Mouse (Mus musculus) brain, adult 2 months (tissue): ENCODE results near the gene Cd300ld4.
"Not testable (repeated sequence)": the region's sequence is repeated elsewhere in the genome, so short reads cannot be mapped to it uniquely, and the experiment has no call there.

Experiments used
- DNase-seq: peaks from one replicate; pipeline ENCODE4 v3.0.0; 2011; ENCODE audit warnings: low read depth, low spot score

Gene Cd300ld4

DNA sequence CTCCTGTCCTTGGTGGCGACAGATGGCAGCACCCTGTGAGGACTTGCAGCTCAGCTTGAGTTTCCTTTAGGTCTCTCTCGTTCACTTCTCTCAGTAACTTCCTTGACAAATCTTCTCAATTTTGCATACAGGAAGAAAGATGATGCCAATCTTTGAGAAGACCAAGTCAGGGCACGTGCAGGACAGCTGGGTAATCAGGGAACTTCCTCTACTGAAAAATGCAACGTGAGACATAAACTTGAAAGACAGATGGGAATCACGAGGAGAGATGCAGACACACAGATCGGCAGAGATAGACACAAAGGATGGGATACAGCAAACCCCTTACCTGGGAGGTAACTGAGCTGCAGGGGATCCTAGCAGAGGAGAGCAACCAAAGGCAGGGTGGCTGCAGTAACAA lies at the start of gene Cd300ld4:
TSS of gene Cd300ld4 (minus strand) at position 101 of the 400 bp plus-strand sequence.
- not testable (repeated sequence) for DNase-seq

DNA sequence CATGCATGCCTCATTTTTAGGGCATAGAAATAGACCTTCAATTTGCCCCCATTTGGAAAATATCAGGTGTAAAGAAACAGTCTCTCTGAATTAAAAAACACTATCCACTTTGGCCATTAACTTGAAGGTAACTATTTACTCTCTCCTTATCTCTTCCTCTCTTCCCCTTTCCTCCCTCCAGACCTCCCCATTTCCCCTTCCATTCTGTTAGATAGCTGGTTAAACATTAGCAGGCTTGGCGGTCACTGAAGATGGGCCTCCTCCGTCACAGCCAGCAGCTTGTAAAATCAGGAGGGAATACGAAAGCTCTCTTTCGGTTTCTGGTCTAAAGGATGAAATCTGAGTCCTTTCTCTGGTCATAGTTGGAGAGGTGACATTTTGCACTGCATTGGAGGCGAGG lies 49.0 kb upstream of the Cd300ld4 start:
- DNase-seq = no peak

DNA sequence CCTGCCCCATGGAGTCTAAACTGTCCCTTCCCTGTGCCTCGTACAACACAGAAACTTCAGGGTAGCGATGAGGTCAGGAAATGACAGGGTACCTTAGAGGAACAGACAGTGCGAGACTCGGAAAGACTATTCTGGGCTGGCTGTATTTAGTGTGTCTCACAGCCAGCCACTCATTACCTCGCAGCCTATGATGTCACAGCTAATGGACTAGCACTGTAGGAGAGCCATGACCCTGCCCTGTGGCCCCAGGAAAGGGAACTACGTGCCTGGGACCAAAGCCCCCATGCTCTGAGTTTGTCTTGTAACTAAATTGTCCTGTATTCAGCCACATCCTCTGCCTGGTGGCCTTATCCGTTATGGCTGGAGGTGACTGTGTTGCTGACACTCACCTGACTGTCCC lies 48.6 kb upstream of the Cd300ld4 start:
- no peak for DNase-seq

DNA sequence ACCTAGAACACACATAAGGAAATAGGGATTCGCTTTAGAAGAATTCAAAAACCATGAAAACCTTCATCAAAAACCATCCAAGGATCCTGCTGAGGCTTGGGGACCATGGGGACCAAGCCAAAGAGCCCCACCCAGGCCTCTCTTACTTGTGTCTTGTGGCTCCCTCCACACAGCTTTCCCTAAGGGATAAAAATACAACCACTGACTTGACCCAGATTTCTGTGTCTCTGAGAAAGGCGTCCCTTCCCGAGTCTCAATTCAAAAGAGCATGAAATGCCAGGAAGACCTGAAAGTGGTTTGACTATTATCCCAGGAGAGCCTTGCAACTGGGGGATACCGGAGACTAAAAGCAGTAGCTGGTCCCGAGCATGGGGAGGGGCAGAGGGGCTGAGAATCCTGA lies 46.2 kb upstream of the Cd300ld4 start:
- DNase-seq = peak; percentile 37

DNA sequence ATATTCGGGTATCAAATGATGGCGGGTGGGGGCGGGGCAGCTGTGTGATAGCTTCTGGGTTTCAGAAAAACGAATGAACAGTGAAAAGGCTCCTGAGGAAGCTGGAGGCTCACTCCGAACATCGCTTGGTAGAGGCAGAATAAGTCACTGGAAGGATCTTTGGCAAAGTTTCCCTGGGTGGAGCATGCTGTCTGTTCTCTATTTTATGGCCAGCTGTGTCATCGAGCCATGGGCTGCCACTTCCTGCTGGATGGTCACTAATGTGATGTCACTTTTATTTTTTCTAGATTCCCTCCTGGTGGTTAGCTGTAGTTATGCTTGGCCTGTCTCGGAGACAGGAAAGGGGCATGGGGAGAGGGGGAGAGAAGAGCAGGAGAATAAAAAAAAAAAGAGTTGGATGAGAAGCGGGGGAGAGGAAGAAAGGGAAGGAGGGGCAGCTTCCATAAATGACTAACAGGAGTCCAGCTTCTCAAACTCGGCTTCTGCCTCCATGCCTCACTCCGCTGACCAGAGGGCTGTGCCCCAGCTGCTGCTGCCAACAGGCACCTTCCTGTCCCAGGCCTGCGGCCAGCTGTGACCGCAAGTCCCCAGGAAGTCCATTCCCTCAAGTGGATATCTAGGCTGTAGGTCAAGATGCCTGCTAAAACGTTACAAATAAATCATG lies 45.0 kb upstream of the Cd300ld4 start:
- DNase-seq = peak; percentile 72

DNA sequence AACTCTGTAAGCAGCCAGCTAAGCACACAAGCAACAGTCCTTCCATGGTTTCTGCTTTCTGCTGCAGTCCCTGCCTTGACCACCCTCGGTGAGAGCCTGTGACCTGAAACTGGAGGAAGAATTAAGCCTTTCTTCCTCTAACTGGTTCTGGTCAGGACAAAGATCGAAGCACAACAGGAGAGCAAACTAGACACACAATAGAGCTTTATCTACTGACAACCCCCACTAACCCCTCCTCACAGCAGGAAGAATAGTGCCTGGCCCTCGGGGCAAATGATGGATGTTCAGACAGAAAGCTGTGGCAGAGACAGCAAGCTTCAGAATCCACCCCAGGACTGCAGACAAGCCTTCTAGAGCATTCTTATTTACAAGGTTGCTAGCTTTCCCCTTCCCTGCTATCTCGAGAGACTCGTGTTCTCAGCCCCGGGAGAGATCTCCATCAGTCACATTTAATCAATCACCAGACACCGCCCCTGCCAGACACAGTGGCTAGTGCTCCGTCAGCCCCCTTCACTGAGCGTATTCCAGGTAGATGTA lies 44.3 kb upstream of the Cd300ld4 start:
- DNase-seq = peak; percentile 66

DNA sequence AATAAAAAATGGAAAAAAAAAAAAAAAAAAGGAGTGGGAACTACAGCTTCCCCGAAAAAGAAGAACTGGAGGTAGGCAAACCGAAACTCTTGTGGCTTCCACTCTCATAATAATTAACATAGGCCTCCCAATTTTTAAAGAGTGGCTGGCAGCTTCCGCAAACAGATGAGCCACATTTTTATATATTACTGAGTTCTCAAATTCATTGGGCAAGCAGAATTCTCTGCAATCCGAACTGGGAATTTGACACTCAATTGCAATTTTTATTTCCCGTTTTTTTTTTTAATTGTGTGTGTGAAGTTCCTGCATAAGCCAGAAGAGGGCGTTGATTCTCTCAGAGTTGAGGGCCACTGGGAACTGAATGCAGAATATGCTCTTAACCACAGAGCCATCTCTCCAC lies 40.0 kb upstream of the Cd300ld4 start:
- DNase-seq = no peak

DNA sequence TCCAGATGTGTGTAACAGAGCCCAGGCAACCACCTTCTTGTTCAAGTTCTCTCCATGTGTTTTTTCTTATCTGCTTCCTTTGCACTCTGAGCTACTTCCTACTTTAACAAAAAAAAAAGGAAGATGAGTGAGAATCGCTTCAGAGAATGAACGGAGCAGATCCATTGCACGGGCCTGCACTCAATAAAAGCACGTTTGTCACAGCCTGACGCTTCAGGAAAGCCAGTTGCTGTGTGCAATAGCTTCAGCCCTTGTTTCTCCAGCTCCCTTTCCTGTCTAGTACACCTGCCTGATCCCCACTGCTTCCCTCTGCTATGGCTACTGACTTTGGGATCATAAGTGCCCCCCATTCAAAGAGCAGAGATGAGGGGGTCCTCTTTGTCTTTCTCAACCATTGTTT lies 35.3 kb upstream of the Cd300ld4 start, which contains the start of gene Cd300e:
TSS of gene Cd300e (minus strand) at position 101 of the 400 bp plus-strand sequence.
- DNase-seq = no peak

DNA sequence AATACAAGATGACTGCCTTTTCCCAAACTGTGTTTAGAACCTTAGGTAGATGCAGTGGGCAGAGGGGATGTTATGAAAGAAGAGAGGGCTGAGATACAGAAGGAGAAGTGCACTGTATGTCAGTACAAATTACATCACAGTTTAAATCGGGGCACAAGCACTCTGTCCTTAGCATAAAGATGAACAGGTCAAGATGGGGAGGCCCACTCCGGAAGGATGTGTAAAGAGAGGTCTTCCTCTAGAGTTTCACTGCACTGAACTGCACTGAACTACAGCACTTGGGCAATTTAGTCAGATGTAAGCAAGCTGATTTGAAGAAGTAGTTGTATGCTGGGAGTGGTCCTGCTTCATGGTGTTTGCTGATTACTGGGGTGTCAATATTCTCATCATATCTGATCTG lies 33.0 kb upstream of the Cd300ld4 start:
- no peak for DNase-seq

DNA sequence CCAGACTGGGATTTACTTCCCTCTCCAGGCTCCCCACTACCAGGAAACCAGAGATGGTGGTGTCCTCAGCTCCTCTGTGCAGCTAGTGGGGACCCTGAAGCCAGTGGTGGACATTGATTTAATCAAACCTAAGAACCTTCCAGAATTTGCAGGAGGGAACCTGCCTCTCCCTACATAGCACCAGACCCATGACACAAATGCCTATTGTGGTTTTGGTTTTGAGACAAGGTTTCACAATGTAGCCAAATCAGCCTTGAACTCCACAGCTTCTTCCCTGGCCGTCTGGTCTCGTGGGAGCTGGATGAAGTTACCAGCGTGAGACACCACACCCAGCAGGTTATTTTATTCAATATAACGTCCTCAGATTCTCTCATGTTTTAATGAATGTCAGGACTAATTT lies 31.9 kb upstream of the Cd300ld4 start:
- no peak for DNase-seq

DNA sequence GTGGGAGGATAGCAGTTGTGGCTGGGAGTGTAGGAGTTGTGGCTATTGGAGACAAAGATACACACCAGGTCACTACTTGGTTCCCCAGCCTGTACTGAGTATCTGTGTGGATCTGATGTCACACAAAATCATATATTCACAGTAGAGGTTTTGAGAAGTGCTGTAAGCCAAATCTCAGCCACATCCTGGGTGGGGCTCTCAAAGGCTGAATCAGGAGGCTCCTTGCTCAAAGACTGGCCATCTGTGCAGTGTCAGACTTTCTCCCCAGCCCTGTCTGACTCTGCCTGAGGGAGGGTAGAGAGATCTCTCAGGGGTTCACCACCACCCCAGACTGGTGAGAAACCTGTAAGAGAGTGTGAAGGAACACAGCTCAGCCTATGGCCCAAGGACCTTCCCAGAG lies 27.7 kb upstream of the Cd300ld4 start:
- DNase-seq = no peak

DNA sequence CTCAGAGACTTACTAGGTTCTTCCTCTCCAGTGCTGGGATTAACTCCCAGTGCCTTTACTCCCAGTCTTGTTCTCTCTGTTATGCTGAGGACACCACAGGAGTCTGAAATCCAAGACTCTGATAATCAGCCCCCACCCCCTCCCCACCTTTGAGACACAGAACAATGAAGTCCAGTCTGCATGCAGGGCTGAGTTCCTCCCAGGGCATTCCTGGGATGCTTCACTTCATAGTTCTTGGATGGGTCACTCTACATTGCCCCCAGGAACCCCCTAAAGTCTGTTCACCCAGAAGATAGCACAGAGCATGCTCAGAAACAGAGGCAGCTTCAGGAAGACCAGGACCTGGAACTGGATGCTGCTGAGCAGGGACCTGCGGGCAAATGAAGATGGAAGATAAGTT lies 26.2 kb upstream of the Cd300ld4 start:
- no peak for DNase-seq

DNA sequence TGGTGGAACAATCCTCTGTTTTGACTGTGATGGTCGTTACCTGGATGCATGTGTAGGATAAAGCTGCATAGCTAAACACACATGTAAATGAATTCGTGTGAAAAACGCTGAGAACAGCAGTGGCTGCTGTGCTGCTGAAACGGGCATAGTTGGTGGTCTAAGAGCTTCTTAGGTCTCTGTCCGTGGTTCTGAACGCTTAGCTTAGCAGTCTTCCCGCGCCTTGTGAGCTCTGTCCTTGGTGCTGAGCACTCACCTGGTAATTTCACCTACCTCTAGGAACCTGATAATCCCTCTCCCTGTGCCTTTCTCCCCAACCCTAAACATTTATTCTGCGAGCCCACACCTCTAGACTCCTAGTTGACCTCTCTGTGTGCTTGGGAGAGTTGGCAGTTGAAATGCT lies 25.4 kb upstream of the Cd300ld4 start:
- DNase-seq = no peak

DNA sequence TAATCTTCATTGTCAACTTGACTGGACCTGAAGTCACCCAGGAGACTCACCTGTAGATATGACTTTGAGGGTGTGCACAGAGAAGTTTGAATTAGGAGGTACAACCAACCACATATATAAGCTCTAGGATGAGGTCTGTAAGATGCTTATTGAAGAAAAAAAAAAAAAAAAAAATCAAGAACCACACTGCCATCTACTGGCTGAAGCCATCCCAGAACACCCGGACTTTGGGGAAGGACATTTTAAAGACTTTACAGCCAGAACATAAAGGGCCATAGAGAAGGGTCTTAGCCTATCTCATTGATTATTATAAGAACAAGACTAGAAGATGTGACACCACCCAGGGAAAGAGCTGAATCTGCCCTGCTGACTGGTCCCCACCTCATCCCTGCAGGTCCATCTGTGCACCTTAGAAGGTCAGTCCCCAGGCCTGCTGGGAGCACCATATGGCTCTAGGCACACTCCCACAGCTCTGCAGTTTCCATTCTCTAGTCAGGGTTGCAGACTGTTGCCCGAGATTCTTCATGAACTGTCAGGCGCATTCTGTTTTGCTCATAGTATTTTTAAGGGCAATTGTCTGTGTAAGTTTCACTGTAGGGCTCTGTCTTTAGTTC lies 22.6 kb upstream of the Cd300ld4 start:
- peak; percentile 98 for DNase-seq

DNA sequence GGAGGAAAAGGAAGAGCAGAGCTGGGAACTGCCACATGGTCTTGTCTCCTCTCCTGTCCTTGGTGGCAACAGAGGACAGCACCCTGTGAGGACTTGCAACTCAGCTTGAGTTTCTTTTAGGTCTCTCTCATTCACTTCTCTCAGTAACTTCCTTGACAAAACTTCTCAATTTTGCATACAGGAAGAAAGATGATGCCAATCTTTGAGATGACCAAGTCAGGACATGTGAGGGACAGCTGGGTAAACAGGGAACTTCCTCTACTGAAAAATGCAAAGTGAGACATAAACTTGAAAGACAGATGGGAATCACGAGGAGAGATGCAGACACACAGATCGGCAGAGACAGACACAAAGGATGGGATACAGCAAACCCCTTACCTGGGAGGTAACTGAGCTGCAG lies 21.4 kb upstream of the Cd300ld4 start, which contains the start of gene Cd300ld3:
TSS of gene Cd300ld3 (minus strand) at position 151 of the 400 bp plus-strand sequence.
- no peak for DNase-seq

DNA sequence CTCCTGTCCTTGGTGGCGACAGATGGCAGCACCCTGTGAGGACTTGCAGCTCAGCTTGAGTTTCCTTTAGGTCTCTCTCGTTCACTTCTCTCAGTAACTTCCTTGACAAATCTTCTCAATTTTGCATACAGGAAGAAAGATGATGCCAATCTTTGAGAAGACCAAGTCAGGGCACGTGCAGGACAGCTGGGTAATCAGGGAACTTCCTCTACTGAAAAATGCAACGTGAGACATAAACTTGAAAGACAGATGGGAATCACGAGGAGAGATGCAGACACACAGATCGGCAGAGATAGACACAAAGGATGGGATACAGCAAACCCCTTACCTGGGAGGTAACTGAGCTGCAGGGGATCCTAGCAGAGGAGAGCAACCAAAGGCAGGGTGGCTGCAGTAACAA lies 10.9 kb upstream of the Cd300ld4 start, which contains the start of gene Cd300ld5:
TSS of gene Cd300ld5 (minus strand) at position 101 of the 400 bp plus-strand sequence.
- DNase-seq = not testable (repeated sequence)

DNA sequence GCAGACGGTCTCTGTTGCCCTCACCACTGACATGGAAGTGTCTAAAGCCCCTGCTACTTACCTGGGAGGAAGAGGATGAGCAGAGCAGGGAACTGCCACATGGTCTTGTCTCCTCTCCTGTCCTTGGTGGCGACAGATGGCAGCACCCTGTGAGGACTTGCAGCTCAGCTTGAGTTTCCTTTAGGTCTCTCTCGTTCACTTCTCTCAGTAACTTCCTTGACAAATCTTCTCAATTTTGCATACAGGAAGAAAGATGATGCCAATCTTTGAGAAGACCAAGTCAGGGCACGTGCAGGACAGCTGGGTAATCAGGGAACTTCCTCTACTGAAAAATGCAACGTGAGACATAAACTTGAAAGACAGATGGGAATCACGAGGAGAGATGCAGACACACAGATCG lies 10.7 kb downstream of the Cd300ld4 start, which contains the start of gene Cd300ld2:
TSS of gene Cd300ld2 (minus strand) at position 101 of the 400 bp plus-strand sequence.
- DNase-seq = not testable (repeated sequence)

DNA sequence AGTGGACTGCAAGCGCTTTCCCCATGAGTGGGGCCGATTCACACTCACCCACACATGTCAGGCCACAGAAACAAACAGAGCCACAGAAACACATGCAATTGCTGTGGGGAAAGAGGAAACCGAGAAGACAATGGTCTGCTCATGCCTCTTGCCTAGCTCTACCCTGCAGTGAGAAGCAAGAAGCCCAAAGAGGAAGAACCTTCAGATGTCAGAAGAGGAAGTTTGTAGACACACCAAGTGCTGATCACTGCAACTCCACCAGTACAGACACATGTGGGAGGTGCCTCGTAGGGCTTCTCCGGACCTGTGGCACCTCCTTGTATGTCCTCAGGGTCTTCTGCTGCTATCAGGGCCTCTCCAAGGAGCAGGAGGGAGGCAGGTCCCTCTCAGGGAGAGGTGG lies 22.7 kb downstream of the Cd300ld4 start:
- peak; percentile 13 for DNase-seq

DNA sequence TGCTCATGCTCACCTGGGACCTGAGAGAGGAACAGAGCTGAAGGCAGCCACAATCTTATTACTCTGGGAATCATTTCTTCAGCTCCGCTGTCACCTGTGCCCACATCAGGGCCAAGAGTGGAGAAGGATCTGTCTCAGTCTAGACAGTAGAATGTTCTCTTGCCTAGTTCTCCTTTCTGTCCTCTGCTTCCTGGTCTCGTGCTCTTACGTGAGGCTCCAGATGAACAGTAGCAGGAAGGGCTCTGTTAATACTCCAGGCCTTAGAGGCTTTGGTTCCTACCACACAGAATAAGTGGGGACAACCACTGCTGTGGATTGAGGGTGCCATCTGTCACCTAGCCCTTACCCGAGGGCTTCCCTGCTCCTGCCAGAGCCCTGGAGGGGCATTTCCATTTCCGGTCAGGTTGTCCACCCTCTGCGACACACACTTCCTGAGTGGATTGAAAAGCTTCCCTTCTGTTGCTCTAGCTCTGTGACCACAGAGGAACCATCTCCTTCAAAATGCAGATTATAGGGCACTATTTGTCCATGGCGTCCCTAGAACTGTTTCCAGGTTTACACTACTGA lies 25.3 kb downstream of the Cd300ld4 start, which contains the start of gene Cd300c2:
TSS of gene Cd300c2 (minus strand) at position 407 of the 567 bp plus-strand sequence.
- peak; percentile 39 for DNase-seq

DNA sequence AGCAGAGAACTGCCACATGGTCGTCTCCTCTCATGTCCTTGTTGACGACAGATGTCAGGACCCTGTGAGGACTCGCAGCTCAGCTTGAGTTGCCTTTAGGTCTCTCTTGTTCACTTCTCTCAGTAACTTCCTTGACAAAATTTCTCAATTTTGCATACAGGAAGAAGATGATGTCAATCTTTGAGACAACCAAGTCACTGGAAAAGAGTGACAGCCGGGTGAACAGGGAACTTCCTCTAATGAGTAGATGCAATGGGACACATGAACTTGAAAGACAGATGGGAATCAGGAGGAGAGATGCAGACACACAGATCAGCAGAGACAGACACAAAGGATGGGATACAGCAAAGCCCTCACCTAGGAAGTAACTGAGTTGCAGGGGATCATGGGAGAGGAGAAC lies 37.0 kb downstream of the Cd300ld4 start, which contains the start of gene Cd300ld:
TSS of gene Cd300ld (minus strand) at position 130 of the 400 bp plus-strand sequence.
- DNase-seq = no peak

DNA sequence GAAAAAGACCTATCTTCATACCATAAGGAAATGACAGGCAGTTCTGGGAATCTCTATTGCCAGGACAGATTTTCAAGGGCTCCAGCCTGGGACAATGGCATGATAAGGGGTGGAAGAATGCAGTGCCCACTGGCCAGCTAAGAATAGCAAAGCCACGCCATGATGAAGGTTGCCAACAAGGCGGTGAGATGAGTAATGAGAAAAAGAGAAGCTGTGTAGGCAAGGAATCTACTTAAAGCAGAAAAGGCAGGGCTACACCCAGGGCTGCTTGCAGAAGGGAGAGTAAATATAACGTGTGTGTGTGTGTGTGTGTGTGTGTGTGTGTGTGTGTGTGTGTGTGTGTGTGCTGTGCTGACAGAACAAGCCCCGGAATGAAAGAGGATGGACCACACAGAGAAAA lies 44.9 kb downstream of the Cd300ld4 start:
- DNase-seq = peak; percentile 55

DNA sequence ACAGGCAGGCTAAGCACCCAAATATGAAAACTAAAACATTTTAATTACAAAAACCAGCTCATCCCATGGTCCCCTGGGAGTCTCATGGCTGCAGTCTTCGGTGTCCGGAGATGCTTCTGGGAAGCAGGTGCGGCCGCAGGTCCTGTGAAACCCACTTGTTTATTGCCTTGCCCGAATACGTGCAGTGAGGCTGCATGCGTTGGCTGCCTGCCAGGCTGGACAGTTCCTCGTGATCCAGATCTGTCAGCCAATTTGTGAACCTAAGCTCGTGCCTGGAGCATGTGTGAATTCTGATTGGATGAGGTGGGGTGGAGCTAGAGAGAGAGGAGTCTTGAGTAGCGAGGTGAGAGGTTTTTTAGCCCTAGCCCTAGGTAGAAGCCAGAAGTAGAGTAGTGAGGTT lies 54.1 kb downstream of the Cd300ld4 start:
- DNase-seq = peak; percentile 42
